Mouse (Mus musculus) Patski (cell line): Measurements from ENCODE around the gene Spryd3. TPM values are rescaled to one million over a fixed set of nuclear protein-coding genes. Genes with fewer than 3 reads are reported as not detected.
A peak's percentile ranks its signal among the peaks of the same experiment; 100 is the strongest.

Experiments
- ATAC-seq: fragments of 100-300 bp; one replicate; pipeline ENCODE4 v1.8.0; 2021
- CTCF ChIA-PET: fragments of 350-600 bp; sonication (Branson Sonifier 250); formaldehyde crosslinking; loops from one replicate; lab custom pipeline; 2022; ENCODE audit warnings: inconsistent platforms; lab: Charles Lee
- POLR2A ChIA-PET: fragments of 350-600 bp; sonication (Branson Sonifier 250); formaldehyde crosslinking; loops from one replicate; lab custom pipeline; 2022; ENCODE audit warnings: antibody characterized with exemption, inconsistent platforms; lab: Charles Lee
- DNase-seq: peaks from one replicate; pipeline ENCODE4 v3.0.0-alpha.2; 2011; ENCODE audit warnings: low read depth, low spot score
- H3K27me3 ChIP-seq: fragments of 371-371 bp; one replicate; pipeline ENCODE4 v1.5.1; 2021
- CTCF ChIP-seq: fragments of 100-300 bp; IDR thresholded peaks from one replicate; pipeline ENCODE4 v1.5.1; 2021
- in situ Hi-C: fragments of 300-500 bp; cut with MboI; formaldehyde crosslinking; loops from 3 replicates; pipeline ENCODE4 v1.11.1; 2018; ENCODE audit warnings: low pct_unique_long_range_greater_than_20kb, mixed read lengths
- polyA plus RNA-seq: library from polyadenylated mRNA; unstranded; gene quantifications from one replicate; pipeline ENCODE4 v1.2.3, GENCODE M21; 2021

Spryd3 gene
- polyA plus RNA-seq, 1 experiment from 2014 or later: 47.4 TPM

- POLR2A ChIA-PET: no interaction called here
- H3K27me3 ChIP-seq: no peaks in the 10 kb centered on the region
- in situ Hi-C loops: no loop called here
- CTCF ChIA-PET: interaction anchor here (0.7 to 3.4 kb wide), 4 partner anchors 16 to 75 kb away, joined by 3 to 15 read pairs (median 4); no protein-coding TSS in a partner anchor
- ATAC-seq (no peak), DNase-seq (no peak)
- TF ChIP-seq CTCF: no peak
These were observed 13.5 kb upstream of the Spryd3 start for GRCm38 (mm10) chr15:102149561-102149960.

GRCm38 (mm10) chr15:102147674-102148402 lies 11.8 kb upstream of the Spryd3 start:
- DNase-seq (no peak), ATAC-seq (no peak)
- POLR2A ChIA-PET: interaction anchor here (1.5 kb wide), 1 partner anchor 22 kb away, joined by 3 read pairs; no protein-coding TSS in a partner anchor
- no peak for TF ChIP-seq CTCF
- in situ Hi-C loops: no loop called here
- CTCF ChIA-PET: interaction anchor here (0.7 to 3.4 kb wide), 10 partner anchors 7 to 45 kb away, joined by 3 to 15 read pairs (median 6); no protein-coding TSS in a partner anchor
- H3K27me3 ChIP-seq: no peaks in the 10 kb centered on the region

GRCm38 (mm10) chr15:102146882-102147281 lies 10.8 kb upstream of the Spryd3 start:
- no peaks in the 10 kb centered on the region for H3K27me3 ChIP-seq
- ATAC-seq (no peak), DNase-seq (no peak)
- ChIA-PET POLR2A (no interaction called here), CTCF (interaction anchor here (0.7 to 2.2 kb wide), 11 partner anchors 8 to 60 kb away, joined by 3 to 7 read pairs (median 5); no protein-coding TSS in a partner anchor)
- in situ Hi-C loops: no loop called here
- peak; percentile 73 for TF ChIP-seq CTCF

- POLR2A ChIA-PET: interaction anchor here (0.9 to 1.7 kb wide), 2 partner anchors 9 to 31 kb away, joined by 3 to 4 read pairs; no protein-coding TSS in a partner anchor
- CTCF ChIA-PET: interaction anchor here (0.6 to 2.2 kb wide), 12 partner anchors 9 to 141 kb away, joined by 3 to 7 read pairs (median 4); partner anchors contain the start of gene Krt8
- DNase-seq (no peak), ATAC-seq (no peak)
- TF ChIP-seq CTCF: no peak
- H3K27me3 ChIP-seq: no peaks in the 10 kb centered on the region
- in situ Hi-C loops: no loop called here
These were observed 10.1 kb upstream of the Spryd3 start for GRCm38 (mm10) chr15:102146089-102146488.

- CTCF ChIA-PET: interaction anchor here (0.9 to 2.2 kb wide), 5 partner anchors 10 to 65 kb away, joined by 3 to 7 read pairs (median 4); no protein-coding TSS in a partner anchor
- no peak for ATAC-seq
- in situ Hi-C loops: no loop called here
These were observed 9.3 kb upstream of the Spryd3 start for GRCm38 (mm10) chr15:102145330-102145729.

GRCm38 (mm10) chr15:102144726-102145125 lies 8.7 kb upstream of the Spryd3 start:
- TF ChIP-seq CTCF: no peak
- no peak for ATAC-seq
- in situ Hi-C loops: no loop called here
- POLR2A ChIA-PET: interaction anchor here (1.7 kb wide), 1 partner anchor 8 kb away, joined by 4 read pairs; no protein-coding TSS in a partner anchor
- H3K27me3 ChIP-seq: no peaks in the 10 kb centered on the region
- DNase-seq: no peak
- CTCF ChIA-PET: interaction anchor here (1.3 kb wide), 1 partner anchor 65 kb away, joined by 3 read pairs; no protein-coding TSS in a partner anchor

More at GRCm38 (mm10) chr15:102145330-102145729, 9.3 kb upstream of the Spryd3 start:
- no peak for TF ChIP-seq CTCF
- no peak for DNase-seq
- POLR2A ChIA-PET: interaction anchor here (0.9 to 1.7 kb wide), 2 partner anchors 9 to 30 kb away, joined by 3 to 4 read pairs; no protein-coding TSS in a partner anchor
- H3K27me3 ChIP-seq: no peaks in the 10 kb centered on the region

GRCm38 (mm10) chr15:102144274-102144711 lies 8.3 kb upstream of the Spryd3 start, which contains the start of gene Igfbp6:
TSS of gene Igfbp6 (plus strand) at chr15:102144362.
- CTCF ChIA-PET: interaction anchor here (1.6 kb wide), 1 partner anchor 21 kb away, joined by 3 read pairs; no protein-coding TSS in a partner anchor
- in situ Hi-C loops: no loop called here
- POLR2A ChIA-PET: interaction anchor here (1.7 kb wide), 1 partner anchor 8 kb away, joined by 4 read pairs; no protein-coding TSS in a partner anchor
- no peak for TF ChIP-seq CTCF
- H3K27me3 ChIP-seq: no peaks in the 10 kb centered on the region
- ATAC-seq (no peak), DNase-seq (no peak)

- ATAC-seq (no peak), DNase-seq (no peak)
- ChIA-PET POLR2A (no interaction called here), CTCF (interaction anchor here (0.7 to 1.6 kb wide), 2 partner anchors 22 to 35 kb away, joined by 3 read pairs; no protein-coding TSS in a partner anchor)
- in situ Hi-C loops: no loop called here
- no peak for TF ChIP-seq CTCF
- H3K27me3 ChIP-seq: no peaks in the 10 kb centered on the region
These were observed 7.2 kb upstream of the Spryd3 start for GRCm38 (mm10) chr15:102142914-102143912.

- ATAC-seq: no peak
- DNase-seq: no peak
- TF ChIP-seq CTCF: no peak
- POLR2A ChIA-PET: interaction anchor here (0.6 to 1.2 kb wide), 3 partner anchors 12 to 144 kb away, joined by 4 to 6 read pairs (median 4); no protein-coding TSS in a partner anchor
- in situ Hi-C loops: no loop called here
- no peaks in the 10 kb centered on the region for H3K27me3 ChIP-seq
- CTCF ChIA-PET: no interaction called here
These were observed 5.1 kb upstream of the Spryd3 start for GRCm38 (mm10) chr15:102141120-102141519.
